Comparison of ENCODE assay signal across 8 mouse cellular contexts in the genomic region with DNA sequence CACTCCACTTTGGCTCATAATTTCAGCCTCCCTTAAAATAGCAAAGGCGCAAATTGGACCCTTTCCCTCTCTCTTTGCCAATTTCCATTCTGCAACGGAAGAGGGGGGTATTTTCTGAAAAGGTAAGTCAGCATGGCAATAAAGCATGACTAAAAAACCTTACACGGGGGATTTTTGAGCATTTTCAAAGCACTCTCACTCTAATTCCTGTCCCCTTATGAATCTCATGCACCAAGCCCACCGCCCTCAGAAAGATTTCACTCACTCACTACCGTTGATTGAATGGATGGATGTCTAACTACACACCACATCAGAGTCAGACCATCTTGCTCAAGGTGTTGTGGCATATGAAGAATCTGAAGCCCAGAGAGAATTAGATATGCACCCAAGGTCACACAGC. TPM values are rescaled to one million over a fixed set of nuclear protein-coding genes. Genes with fewer than 3 reads are reported as not detected.
DNase-seq lines count a peak whose midpoint lies in the region; ATAC-seq and TF ChIP-seq lines count a peak whose summit lies in the region.

Hs6st2 (minus strand) TSS at position 101 of the 400 bp plus-strand sequence.

- H3K4me2 ChIP-seq in kidney, postnatal 0 days (ENCODE audit: low read length), result peak within 1 kb of the TSS; percentile 75
- H3K4me2 ChIP-seq in midbrain, embryonic 16.5 days (ENCODE audit: low read length), result peak within 1 kb of the TSS; percentile 81

- no peak for TF ChIP-seq POLR2A in embryonic fibroblast, embryonic 13.5 days (IDR thresholded peaks at IDR 0.05; ENCODE audit: low read depth, low read length)

- 22% methylated on average over 5 of the region's 5 CpGs for whole genome bisulfite sequencing in kidney, postnatal 0 days
- WGBS in midbrain, embryonic 16.5 days, result 20% methylated on average over 5 of the region's 5 CpGs

- no peaks in the 10 kb centered on the region for H3K27me3 ChIP-seq in kidney, postnatal 0 days (ENCODE audit: insufficient read depth, low read length)
- no peaks in the 10 kb centered on the region; the same call in none of the 2 replicates for H3K27me3 ChIP-seq in midbrain, embryonic 16.5 days (ENCODE audit: control insufficient read depth, insufficient read depth, low read depth, low read length)

- no peak within 1 kb of the TSS for H3K27ac ChIP-seq in kidney, postnatal 0 days
- 0 out of 2 replicates have a peak within 1 kb of the TSS, but pooled peaks have one; percentile 25 for H3K27ac ChIP-seq in embryonic fibroblast, embryonic 13.5 days (ENCODE audit: insufficient read depth, low read length)
- peak within 1 kb of the TSS; percentile 63 for H3K27ac ChIP-seq in midbrain, embryonic 16.5 days (ENCODE audit: low read length)

- no peak for ATAC-seq in kidney, postnatal 0 days (replicated peaks; ENCODE audit: low FRiP score, low read depth)
- no peak for ATAC-seq in midbrain, embryonic 16.5 days
- no peak for ATAC-seq in activated CD4-positive, CD25-positive, alpha-beta regulatory T cell, adult 4 months

- H3K9ac ChIP-seq in kidney, postnatal 0 days (ENCODE audit: low read depth, low read length), result peak within 1 kb of the TSS; percentile 42; the same call in 1 of the 2 replicates
- H3K9ac ChIP-seq in midbrain, embryonic 16.5 days (ENCODE audit: low read depth, low read length), result peak within 1 kb of the TSS; percentile 65

- peak within 1 kb of the TSS; percentile 45 for H3K4me3 ChIP-seq in kidney, postnatal 0 days (replicated peaks; ENCODE audit: low read depth, low read length)
- H3K4me3 ChIP-seq in embryonic fibroblast, embryonic 13.5 days (ENCODE audit: insufficient read depth, low read length), result peak within 1 kb of the TSS; percentile 69
- peak within 1 kb of the TSS; percentile 53 for H3K4me3 ChIP-seq in midbrain, embryonic 16.5 days (ENCODE audit: low read depth, low read length)

- DNase-seq in kidney, postnatal 0 days (ENCODE audit: low spot score), result no peak
- DNase-seq in kidney, postnatal 25 days, result no peak
- DNase-seq in layer of hippocampus, postnatal 14 days (ENCODE audit: low spot score in 2 of 2), result no peak
- no peak for DNase-seq in right cerebral cortex, adult 2 months (ENCODE audit: low spot score in 2 of 2)
- DNase-seq in right cerebral cortex, postnatal 4 days, result no peak

- H3K36me3 ChIP-seq in kidney, postnatal 0 days (ENCODE audit: insufficient read depth, low read length), result no peaks in the 10 kb centered on the region
- no peaks in the 10 kb centered on the region for H3K36me3 ChIP-seq in midbrain, embryonic 16.5 days (ENCODE audit: control insufficient read depth, insufficient read depth, low read length)

- H3K4me1 ChIP-seq in kidney, postnatal 0 days (replicated peaks; ENCODE audit: insufficient read depth, low read length), result no peaks in the 10 kb centered on the region
- peaks cover 3% of the 10 kb centered on the region; the same call in 1 of the 2 replicates for H3K4me1 ChIP-seq in embryonic fibroblast, embryonic 13.5 days (ENCODE audit: control insufficient read depth, insufficient read depth, low read length)
- no peaks in the 10 kb centered on the region for H3K4me1 ChIP-seq in midbrain, embryonic 16.5 days (ENCODE audit: control insufficient read depth, insufficient read depth, low read length)

- TF ChIP-seq CTCF in kidney, postnatal 0 days (IDR thresholded peaks at IDR 0.05; ENCODE audit: low read depth), result no peak
- no peak for TF ChIP-seq CTCF in embryonic fibroblast, embryonic 13.5 days (IDR thresholded peaks at IDR 0.05; ENCODE audit: borderline replicate concordance, insufficient read depth, low read length)

- no peaks in the 10 kb centered on the region for H3K9me3 ChIP-seq in kidney, postnatal 0 days (replicated peaks; ENCODE audit: low read length)
- H3K9me3 ChIP-seq in midbrain, embryonic 16.5 days (replicated peaks; ENCODE audit: control insufficient read depth, low read length, poor library complexity, severe bottlenecking), result no peaks in the 10 kb centered on the region

RNA-seq across cellular contexts. Expression of gene Hs6st2, which starts in this region (rescaled TPM):
- 12.2 and 12.8 TPM in 2 replicates for polyA plus RNA-seq in kidney, postnatal 0 days (2015; fragmentation: Nextera tagmentation; extraction: Ambion mirVana)
- polyA plus RNA-seq in embryonic fibroblast, embryonic 13.5 days (2011; ENCODE audit: insufficient read length, low read depth, missing spikeins), result 86.7 and 96.6 TPM in 2 replicates
- total RNA-seq in layer of hippocampus, postnatal 14 days (2021), result 10 to 100 TPM; 27.9 to 35.7 TPM
- 31.1 and 34.1 TPM in 2 replicates for polyA plus RNA-seq in midbrain, embryonic 16.5 days (2015; fragmentation: Nextera tagmentation; extraction: Ambion mirVana)
- polyA plus RNA-seq in activated CD4-positive, CD25-positive, alpha-beta regulatory T cell, adult 4 months (2017; shearing (Covaris generic)), result under 1 TPM in 1 of 2 experiments, not detected in 1; 0.45 TPM
